Mouse (Mus musculus): ENCODE data around the gene Itih5. TPM values are rescaled to one million over a fixed set of nuclear protein-coding genes. Genes with fewer than 3 reads are reported as not detected.

The Itih5 gene
- not detected in 2 replicates for total RNA-seq (2012; rRNA removed)
- polyA plus RNA-seq (2012; ENCODE audit: insufficient read depth in 1 of 2, insufficient read length in 2 of 2, low read depth in 1 of 2, low replicate concordance in 2 of 2, missing spikeins in 1 of 2): not detected

DNA sequence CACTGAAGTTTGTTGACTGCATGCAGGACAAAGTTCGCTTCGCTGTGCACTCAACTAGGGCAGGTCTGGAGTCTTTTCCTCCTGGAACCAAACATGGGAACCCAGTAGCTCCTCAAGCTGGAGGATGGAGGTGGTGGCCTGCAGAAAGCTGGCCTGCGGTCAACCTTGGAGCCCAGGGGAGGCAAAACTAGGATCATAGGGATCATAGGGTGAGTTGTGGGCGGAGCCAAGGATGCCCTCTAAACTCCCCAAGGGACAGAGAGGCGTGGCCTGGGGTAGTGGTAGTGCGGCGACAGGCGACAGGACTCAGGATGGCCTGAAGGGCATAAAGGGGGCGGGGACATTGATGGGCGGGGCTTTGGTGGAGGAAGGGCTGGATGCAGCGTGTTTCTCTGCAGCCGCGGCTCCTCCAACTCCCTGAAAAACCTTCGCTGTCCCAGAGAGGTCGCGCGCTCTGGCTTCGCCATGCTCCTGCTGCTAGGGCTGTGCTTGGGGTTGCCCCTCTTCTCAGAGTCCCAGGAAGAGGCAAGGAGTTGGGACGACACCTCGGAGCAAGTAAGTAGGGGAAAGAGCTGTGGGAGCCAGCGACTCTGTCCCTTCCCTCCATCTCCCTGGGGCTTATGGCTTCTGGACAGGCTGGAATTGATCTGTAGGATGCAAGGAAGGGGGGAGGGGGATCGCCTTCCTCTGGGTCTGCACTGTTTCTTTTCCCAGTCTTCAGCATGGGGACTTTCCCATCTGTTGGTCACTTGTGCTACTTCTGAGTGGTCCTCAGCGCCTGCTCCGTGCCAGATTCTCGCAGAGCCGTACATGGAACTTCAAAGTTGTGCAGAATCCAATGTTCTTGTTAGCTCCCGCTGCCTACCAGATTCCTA is at the start of gene Itih5:
Gene Itih5, plus strand, starts transcription at position 371 of the 875 bp plus-strand sequence.
- DNase-seq (ENCODE audit: low read depth, low spot score): peak; percentile 19
- Histone ChIP-seq H3K79me2 (ENCODE audit: control insufficient read depth, insufficient read depth, low read length, poor library complexity) (no peaks in the 10 kb centered on the region), H3K27me3 (ENCODE audit: control insufficient read depth in 1 of 2, insufficient read depth in 2 of 2, low read length in 2 of 2) (no peaks in the 10 kb centered on the region; a peak in 1 of 4 replicates), H3K4me3 (ENCODE audit: control insufficient read depth in 1 of 2, insufficient read depth in 1 of 2, low read depth in 2 of 2, low read length in 2 of 2) (no peak within 1 kb of the TSS; a peak in 1 of 4 replicates), H3K9me3 (replicated peaks; ENCODE audit: insufficient read depth, low read length) (no peaks in the 10 kb centered on the region), H3K36me3 (ENCODE audit: control insufficient read depth in 1 of 2, insufficient read depth in 2 of 2, low read length in 2 of 2) (peaks cover 0 to 3% of the 10 kb centered on the region in 2 experiments; a peak in 2 of 4 replicates), H3K9ac (ENCODE audit: control insufficient read depth, low read depth, low read length, poor library complexity, severe bottlenecking) (no peak within 1 kb of the TSS), H3K4me1 (ENCODE audit: control insufficient read depth in 1 of 2, insufficient read depth in 2 of 2, low read length in 2 of 2) (peaks cover 0 to 7% of the 10 kb centered on the region in 2 experiments; a peak in 1 of 4 replicates), H3K27ac (ENCODE audit: control insufficient read depth, low read depth, low read length) (no peak within 1 kb of the TSS)
- no peak for TF ChIP-seq POLR2A (IDR thresholded peaks at IDR 0.05; ENCODE audit: control insufficient read depth in 1 of 2, insufficient read depth in 1 of 2, low read depth in 1 of 2, low read length in 2 of 2, poor library complexity in 1 of 2)
- TF ChIP-seq CTCF (IDR thresholded peaks at IDR 0.05 in 2 of 3, conservative IDR thresholded peaks at IDR 0.05 in 1 of 3; ENCODE audit: control insufficient read depth in 1 of 3, insufficient read depth in 1 of 3, low read depth in 2 of 3, low read length in 3 of 3, poor library complexity in 1 of 3, severe bottlenecking in 1 of 3): no peak
- no peak for TF ChIP-seq KAT2A (conservative IDR thresholded peaks at IDR 0.05; ENCODE audit: low read depth, low read length)
- TF ChIP-seq JUND (IDR thresholded peaks at IDR 0.05; ENCODE audit: low read depth, low read length): no peak
- no peak for TF ChIP-seq SIN3A (IDR thresholded peaks at IDR 0.05; ENCODE audit: low read length)
- no peak for TF ChIP-seq E2F4 (IDR thresholded peaks at IDR 0.05; ENCODE audit: borderline replicate concordance, low read depth, low read length)
- TF ChIP-seq CHD1 (IDR thresholded peaks at IDR 0.05; ENCODE audit: low read depth, low read length): no peak
- no peak for TF ChIP-seq MXI1 (IDR thresholded peaks at IDR 0.05; ENCODE audit: low read depth, low read length)
- TF ChIP-seq BHLHE40 (IDR thresholded peaks at IDR 0.05; ENCODE audit: borderline replicate concordance, low read depth, low read length): no peak
- TF ChIP-seq POLR2AphosphoS2 (IDR thresholded peaks at IDR 0.05; ENCODE audit: low read length): no peak
- no peak for TF ChIP-seq GATA1 (IDR thresholded peaks at IDR 0.05; ENCODE audit: low read depth, low read length)
- no peak for TF ChIP-seq TBP (IDR thresholded peaks at IDR 0.05; ENCODE audit: low read depth, low read length)
- no peak for TF ChIP-seq ZC3H11A (IDR thresholded peaks at IDR 0.05; ENCODE audit: low read depth, low read length)
- TF ChIP-seq RCOR1 (IDR thresholded peaks at IDR 0.05; ENCODE audit: low read depth, low read length): no peak

DNA sequence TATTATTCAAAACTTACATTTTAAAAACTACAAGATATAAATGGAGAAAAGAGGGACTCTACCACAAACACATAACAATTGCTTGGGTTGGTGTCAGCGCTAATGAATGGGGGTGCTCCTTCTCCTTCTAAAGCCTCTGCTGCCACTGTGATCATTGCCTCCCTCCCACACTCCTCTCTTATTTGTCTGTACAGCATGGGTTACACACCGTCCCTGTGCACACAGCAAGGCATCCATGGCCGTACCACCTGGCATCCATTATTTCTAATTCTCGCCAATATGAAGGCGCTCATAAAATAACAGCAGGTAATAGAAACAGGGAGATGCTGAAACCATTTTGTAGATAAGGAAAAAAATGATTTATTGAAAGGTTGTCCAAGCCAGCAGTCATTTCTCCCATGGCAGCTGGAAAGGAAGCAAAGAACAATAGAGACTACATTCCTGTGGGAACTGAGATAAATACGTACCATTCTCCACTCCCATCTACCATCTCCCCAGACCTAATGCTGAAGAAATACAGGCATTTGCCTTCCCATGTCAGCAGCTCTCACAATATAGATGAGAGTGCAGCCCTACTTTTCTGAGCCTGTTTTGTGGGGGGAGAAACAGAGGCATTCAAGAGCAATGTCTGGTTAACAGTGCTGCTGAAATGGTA is 44.7 kb upstream of the Itih5 start:
- Histone ChIP-seq H3K27ac (ENCODE audit: control insufficient read depth, low read depth, low read length) (no peak overlapping the region), H3K36me3 (ENCODE audit: control insufficient read depth in 1 of 2, insufficient read depth in 2 of 2, low read length in 2 of 2) (no peaks in the 10 kb centered on the region), H3K9ac (ENCODE audit: control insufficient read depth, low read depth, low read length, poor library complexity, severe bottlenecking) (no peak overlapping the region), H3K4me1 (ENCODE audit: control insufficient read depth in 1 of 2, insufficient read depth in 2 of 2, low read length in 2 of 2) (no peaks in the 10 kb centered on the region), H3K9me3 (replicated peaks; ENCODE audit: insufficient read depth, low read length) (no peaks in the 10 kb centered on the region), H3K27me3 (ENCODE audit: control insufficient read depth in 1 of 2, insufficient read depth in 2 of 2, low read length in 2 of 2) (no peaks in the 10 kb centered on the region; a peak in 2 of 4 replicates), H3K4me3 (ENCODE audit: control insufficient read depth in 1 of 2, insufficient read depth in 1 of 2, low read depth in 2 of 2, low read length in 2 of 2) (no peak overlapping the region), H3K79me2 (ENCODE audit: control insufficient read depth, insufficient read depth, low read length, poor library complexity) (no peaks in the 10 kb centered on the region)
- no peak for DNase-seq (ENCODE audit: low read depth, low spot score)
- TF ChIP-seq ETS1 (IDR thresholded peaks at IDR 0.05; ENCODE audit: low read depth, low read length) (no peak), MAZ (IDR thresholded peaks at IDR 0.05; ENCODE audit: low read depth, low read length) (no peak)
